Mouse (Mus musculus): ENCODE data around the gene Atp6v1e2. TPM values are rescaled to one million over a fixed set of nuclear protein-coding genes. Genes with fewer than 3 reads are reported as not detected.

Atp6v1e2 gene
- polyA plus RNA-seq, 1 experiment from 2014 or later = not detected

DNA sequence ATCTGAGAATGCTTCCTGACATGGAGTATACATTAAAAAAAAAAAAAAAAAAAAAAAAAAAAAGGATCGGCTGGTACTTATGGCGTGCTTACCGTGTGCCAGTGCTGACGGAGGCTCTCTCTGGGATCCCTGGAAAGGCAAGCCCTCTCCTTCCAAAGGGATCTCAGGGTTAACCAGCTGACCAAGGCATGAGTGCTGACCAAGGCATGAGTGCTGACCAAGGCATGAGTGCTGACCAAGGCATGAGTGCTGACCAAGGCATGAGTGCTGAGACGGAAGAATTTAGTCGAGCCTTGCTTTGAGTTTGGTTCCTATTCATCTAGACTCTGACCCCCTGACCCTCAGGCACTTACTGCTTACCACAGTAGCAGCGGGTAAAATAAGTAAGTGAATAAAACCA is 9.0 kb downstream of the Atp6v1e2 start:
- H3K4me1 ChIP-seq (ENCODE audit: control insufficient read depth, insufficient read depth, low read length) = 0 out of 2 replicates have a peak, but pooled peaks cover 9% of the 10 kb centered on the region
- H3K4me3 ChIP-seq (ENCODE audit: low read depth, low read length) = no peak overlapping the region
- H3K9ac ChIP-seq (ENCODE audit: low read depth, low read length) = no peak overlapping the region
- no peak for ATAC-seq (replicated peaks; ENCODE audit: insufficient number of reproducible peaks, low FRiP score, low TSS enrichment)
- 65% methylated on average over 7 of the region's 7 CpGs for WGBS (ENCODE audit: insufficient replicate concordance)
- no peaks in the 10 kb centered on the region for H3K9me3 ChIP-seq (replicated peaks; ENCODE audit: control insufficient read depth, low read length)
- peaks cover 7% of the 10 kb centered on the region for H3K27me3 ChIP-seq (ENCODE audit: control insufficient read depth, insufficient read depth, low read length)
- H3K4me2 ChIP-seq = no peak overlapping the region
- no peaks in the 10 kb centered on the region for H3K36me3 ChIP-seq (ENCODE audit: control insufficient read depth, insufficient read depth, low read length)
- no peak overlapping the region for H3K27ac ChIP-seq (ENCODE audit: low read depth, low read length)

DNA sequence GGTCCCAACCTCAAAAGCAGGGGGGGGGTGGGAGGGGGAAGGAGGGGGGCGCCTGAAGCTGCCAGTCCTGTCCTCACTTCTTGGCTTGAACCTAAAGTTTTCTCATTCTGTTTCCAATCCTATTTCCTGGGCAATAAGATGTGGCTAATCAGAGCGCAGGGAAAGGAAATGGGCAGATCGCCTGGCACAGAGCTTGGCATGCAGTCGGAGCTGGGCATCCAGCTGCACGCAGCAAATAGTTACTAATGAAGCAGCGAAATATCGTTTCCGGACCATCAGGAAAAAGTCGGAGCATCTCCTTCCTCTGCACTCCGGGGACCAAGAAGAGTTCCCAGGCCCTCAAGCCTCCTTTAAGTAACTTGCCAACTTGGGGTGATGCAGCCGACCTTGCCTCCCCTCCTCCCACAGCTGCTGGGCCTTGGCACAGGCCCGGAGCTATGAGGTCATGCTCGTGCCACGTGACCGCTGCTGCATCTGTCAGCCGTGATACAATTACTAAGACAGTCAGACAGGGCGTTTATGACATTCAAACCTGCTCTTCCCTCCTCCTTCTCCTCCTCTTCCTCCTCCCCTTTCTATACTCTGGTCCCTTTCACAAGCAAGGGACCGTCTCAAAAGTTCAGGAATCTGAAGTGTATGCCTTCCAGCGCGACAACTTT is 10.1 kb downstream of the Atp6v1e2 start:
- Histone ChIP-seq H3K27ac (ENCODE audit: low read depth, low read length) (no peak overlapping the region), H3K27me3 (ENCODE audit: control insufficient read depth, insufficient read depth, low read length) (peaks cover 10% of the 10 kb centered on the region), H3K36me3 (ENCODE audit: control insufficient read depth, insufficient read depth, low read length) (no peaks in the 10 kb centered on the region), H3K4me2 (peak overlapping the region; percentile 70), H3K9ac (ENCODE audit: low read depth, low read length) (peak overlapping the region; percentile 60), H3K9me3 (replicated peaks; ENCODE audit: control insufficient read depth, low read length) (no peaks in the 10 kb centered on the region), H3K4me3 (ENCODE audit: low read depth, low read length) (peak overlapping the region; percentile 39), H3K4me1 (ENCODE audit: control insufficient read depth, insufficient read depth, low read length) (0 out of 2 replicates have a peak, but pooled peaks cover 9% of the 10 kb centered on the region)
- peak; percentile 68; the same call in 1 of the 2 replicates for ATAC-seq (replicated peaks; ENCODE audit: insufficient number of reproducible peaks, low FRiP score, low TSS enrichment)
- 5% methylated on average over 20 of the region's 20 CpGs for WGBS (ENCODE audit: insufficient replicate concordance)

DNA sequence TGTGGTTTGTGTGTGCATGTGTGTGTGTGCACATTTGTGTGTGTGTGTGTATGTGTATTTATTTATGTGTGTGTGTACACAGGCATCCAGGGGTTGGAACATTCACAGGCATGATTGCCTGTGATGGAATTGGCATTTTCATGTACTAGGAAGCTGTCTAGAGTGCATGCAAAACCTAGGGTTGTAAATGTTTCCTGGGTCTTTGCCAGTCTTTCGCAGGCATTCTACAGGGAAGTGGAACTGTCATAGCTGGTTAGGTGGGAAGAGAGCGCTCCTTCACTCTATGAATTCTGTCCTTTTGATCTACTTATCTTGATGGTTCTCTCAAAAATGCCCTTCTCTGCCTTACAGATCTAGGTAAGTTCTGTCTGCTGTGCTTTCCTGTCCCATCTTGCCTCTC is 10.6 kb downstream of the Atp6v1e2 start:
- WGBS (ENCODE audit: insufficient replicate concordance) = 50% methylated on average over 2 of the region's 2 CpGs
- H3K4me1 ChIP-seq (ENCODE audit: control insufficient read depth, insufficient read depth, low read length) = 0 out of 2 replicates have a peak, but pooled peaks cover 9% of the 10 kb centered on the region
- no peak for ATAC-seq (replicated peaks; ENCODE audit: insufficient number of reproducible peaks, low FRiP score, low TSS enrichment)
- peak overlapping the region; percentile 70 for H3K4me2 ChIP-seq
- H3K27me3 ChIP-seq (ENCODE audit: control insufficient read depth, insufficient read depth, low read length) = peaks cover 11% of the 10 kb centered on the region
- H3K4me3 ChIP-seq (ENCODE audit: low read depth, low read length) = no peak overlapping the region
- no peak overlapping the region for H3K9ac ChIP-seq (ENCODE audit: low read depth, low read length)
- no peaks in the 10 kb centered on the region for H3K9me3 ChIP-seq (replicated peaks; ENCODE audit: control insufficient read depth, low read length)
- H3K27ac ChIP-seq (ENCODE audit: low read depth, low read length) = no peak overlapping the region
- H3K36me3 ChIP-seq (ENCODE audit: control insufficient read depth, insufficient read depth, low read length) = no peaks in the 10 kb centered on the region

DNA sequence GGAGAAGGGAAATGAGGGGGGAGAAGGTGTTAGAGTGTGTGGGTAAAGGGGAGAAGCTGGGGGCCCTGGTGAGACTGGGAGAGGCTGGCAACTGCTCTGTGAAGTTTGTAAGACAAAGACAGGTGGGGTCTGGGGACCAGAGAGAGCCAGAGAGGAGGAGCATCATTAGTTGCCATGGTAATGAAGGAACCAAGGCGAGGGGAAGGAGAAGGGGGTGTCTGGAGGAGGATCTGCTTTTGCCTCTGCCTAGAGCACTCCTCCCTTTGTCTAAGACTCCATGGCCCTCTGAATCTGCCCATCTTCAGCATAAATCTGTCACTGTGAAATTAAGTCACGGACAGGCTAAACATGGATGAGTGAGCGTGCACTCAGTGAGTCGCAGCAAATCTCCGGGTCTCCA is 14.8 kb downstream of the Atp6v1e2 start:
- no peaks in the 10 kb centered on the region for H3K9me3 ChIP-seq (replicated peaks; ENCODE audit: control insufficient read depth, low read length)
- WGBS (ENCODE audit: insufficient replicate concordance) = 51% methylated on average over 5 of the region's 5 CpGs
- H3K36me3 ChIP-seq (ENCODE audit: control insufficient read depth, insufficient read depth, low read length) = no peaks in the 10 kb centered on the region
- no peak overlapping the region for H3K27ac ChIP-seq (ENCODE audit: low read depth, low read length)
- no peak overlapping the region for H3K4me2 ChIP-seq
- no peak overlapping the region for H3K9ac ChIP-seq (ENCODE audit: low read depth, low read length)
- H3K4me3 ChIP-seq (ENCODE audit: low read depth, low read length) = no peak overlapping the region
- peaks cover 12% of the 10 kb centered on the region for H3K27me3 ChIP-seq (ENCODE audit: control insufficient read depth, insufficient read depth, low read length)
- ATAC-seq (replicated peaks; ENCODE audit: insufficient number of reproducible peaks, low FRiP score, low TSS enrichment) = no peak
- 0 out of 2 replicates have a peak, but pooled peaks cover 4% of the 10 kb centered on the region for H3K4me1 ChIP-seq (ENCODE audit: control insufficient read depth, insufficient read depth, low read length)

DNA sequence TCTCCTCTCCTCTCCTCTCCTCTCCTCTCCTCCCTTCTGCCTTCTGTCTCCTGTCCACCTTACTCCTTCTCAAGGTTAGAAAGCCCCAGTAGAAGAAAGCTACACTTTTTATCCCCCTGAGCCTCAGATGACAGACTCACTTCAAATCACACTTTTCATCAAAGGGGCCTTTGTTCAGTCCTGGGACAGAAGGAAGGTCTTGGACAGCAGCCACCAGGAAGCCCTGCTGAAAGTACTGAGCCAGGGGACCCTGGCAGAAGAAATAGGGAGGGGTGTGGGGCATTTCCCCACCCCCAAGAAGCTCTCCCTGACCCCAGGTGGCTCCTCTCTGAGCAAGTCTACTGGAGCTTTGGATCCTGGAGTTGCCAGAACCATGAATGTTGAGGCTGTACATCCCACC is 17.7 kb downstream of the Atp6v1e2 start:
- Histone ChIP-seq H3K27me3 (ENCODE audit: control insufficient read depth, insufficient read depth, low read length) (peaks cover 12% of the 10 kb centered on the region), H3K4me3 (ENCODE audit: low read depth, low read length) (no peak overlapping the region), H3K27ac (ENCODE audit: low read depth, low read length) (no peak overlapping the region), H3K9ac (ENCODE audit: low read depth, low read length) (no peak overlapping the region), H3K9me3 (replicated peaks; ENCODE audit: control insufficient read depth, low read length) (no peaks in the 10 kb centered on the region; the same call in 1 of the 2 replicates), H3K36me3 (ENCODE audit: control insufficient read depth, insufficient read depth, low read length) (no peaks in the 10 kb centered on the region), H3K4me2 (no peak overlapping the region), H3K4me1 (ENCODE audit: control insufficient read depth, insufficient read depth, low read length) (no peaks in the 10 kb centered on the region)
- ATAC-seq (replicated peaks; ENCODE audit: insufficient number of reproducible peaks, low FRiP score, low TSS enrichment) = no peak

DNA sequence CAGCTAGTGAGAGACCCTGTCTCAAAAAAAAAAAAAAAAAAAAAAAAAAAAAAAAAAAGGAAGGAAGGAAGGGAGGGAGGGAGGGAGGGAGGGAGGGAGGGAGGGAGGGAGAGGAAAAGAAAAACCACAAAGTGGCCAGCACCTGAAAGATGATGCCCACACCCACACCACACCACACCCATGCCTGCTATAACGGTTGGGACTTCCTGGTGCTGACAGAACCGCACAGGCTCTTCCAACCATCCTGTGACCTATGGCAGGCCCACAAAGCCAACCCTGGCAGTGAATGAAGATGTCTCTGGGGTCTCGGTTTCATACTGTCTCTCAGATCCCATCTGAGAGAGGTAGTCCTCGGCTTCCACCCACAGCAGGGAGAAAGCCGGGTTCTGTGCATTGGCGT is 18.3 kb downstream of the Atp6v1e2 start:
- no peak overlapping the region for H3K9ac ChIP-seq (ENCODE audit: low read depth, low read length)
- peaks cover 9% of the 10 kb centered on the region for H3K27me3 ChIP-seq (ENCODE audit: control insufficient read depth, insufficient read depth, low read length)
- no peak for ATAC-seq (replicated peaks; ENCODE audit: insufficient number of reproducible peaks, low FRiP score, low TSS enrichment)
- no peaks in the 10 kb centered on the region; the same call in 1 of the 2 replicates for H3K9me3 ChIP-seq (replicated peaks; ENCODE audit: control insufficient read depth, low read length)
- 80% methylated on average over 6 of the region's 6 CpGs for WGBS (ENCODE audit: insufficient replicate concordance)
- H3K4me1 ChIP-seq (ENCODE audit: control insufficient read depth, insufficient read depth, low read length) = no peaks in the 10 kb centered on the region
- no peaks in the 10 kb centered on the region for H3K36me3 ChIP-seq (ENCODE audit: control insufficient read depth, insufficient read depth, low read length)
- H3K27ac ChIP-seq (ENCODE audit: low read depth, low read length) = no peak overlapping the region
- no peak overlapping the region for H3K4me3 ChIP-seq (ENCODE audit: low read depth, low read length)
- no peak overlapping the region for H3K4me2 ChIP-seq

DNA sequence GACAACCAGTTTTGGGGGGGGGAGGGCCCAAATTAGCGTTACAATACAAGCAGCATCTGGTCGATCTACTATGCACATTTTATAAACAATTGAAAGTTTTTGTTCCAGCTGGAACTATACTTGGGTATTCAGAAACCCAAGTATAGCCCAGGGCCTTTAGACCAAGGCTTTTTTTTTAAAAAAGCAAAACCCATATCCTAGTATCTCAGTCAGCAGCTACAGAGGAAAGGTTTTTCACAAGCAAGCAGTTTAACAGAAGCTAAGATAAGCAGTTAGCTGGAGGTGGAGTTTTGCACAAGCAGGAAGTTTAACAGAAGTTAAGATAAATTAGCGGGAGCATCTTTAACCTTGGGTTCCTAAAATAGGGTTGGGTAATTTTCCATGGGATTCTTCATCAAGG is 20.9 kb downstream of the Atp6v1e2 start:
- Histone ChIP-seq H3K27ac (ENCODE audit: low read depth, low read length) (no peak overlapping the region), H3K9me3 (replicated peaks; ENCODE audit: control insufficient read depth, low read length) (no peaks in the 10 kb centered on the region; the same call in 1 of the 2 replicates), H3K36me3 (ENCODE audit: control insufficient read depth, insufficient read depth, low read length) (no peaks in the 10 kb centered on the region), H3K4me2 (no peak overlapping the region), H3K4me3 (ENCODE audit: low read depth, low read length) (no peak overlapping the region), H3K27me3 (ENCODE audit: control insufficient read depth, insufficient read depth, low read length) (no peaks in the 10 kb centered on the region), H3K9ac (ENCODE audit: low read depth, low read length) (no peak overlapping the region), H3K4me1 (ENCODE audit: control insufficient read depth, insufficient read depth, low read length) (0 out of 2 replicates have a peak, but pooled peaks cover 2% of the 10 kb centered on the region)
- ATAC-seq (replicated peaks; ENCODE audit: insufficient number of reproducible peaks, low FRiP score, low TSS enrichment) = no peak
- 83% methylated on average over 3 of the region's 3 CpGs for WGBS (ENCODE audit: insufficient replicate concordance)

DNA sequence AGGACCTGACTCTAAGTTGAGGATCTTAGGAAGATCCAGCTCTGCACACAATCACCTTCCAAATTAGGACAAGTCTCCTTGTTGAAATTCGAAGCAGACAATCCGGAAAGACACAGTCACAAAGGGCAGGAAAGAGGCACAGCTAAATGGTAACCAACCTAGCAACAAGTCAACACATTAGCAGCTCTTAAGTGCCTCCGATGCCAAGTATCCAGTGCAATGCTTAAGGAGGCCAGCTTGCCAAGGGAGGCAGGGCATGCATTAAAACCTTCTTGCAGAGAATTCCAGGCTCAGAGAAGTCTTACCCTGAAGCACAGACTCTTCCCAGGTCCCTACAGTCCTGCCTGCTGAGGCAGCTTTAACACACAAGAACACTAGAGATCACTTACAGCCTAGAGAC is 23.0 kb downstream of the Atp6v1e2 start:
- H3K4me1 ChIP-seq (ENCODE audit: control insufficient read depth, insufficient read depth, low read length) = 0 out of 2 replicates have a peak, but pooled peaks cover 2% of the 10 kb centered on the region
- H3K36me3 ChIP-seq (ENCODE audit: control insufficient read depth, insufficient read depth, low read length) = no peaks in the 10 kb centered on the region
- no peak overlapping the region for H3K27ac ChIP-seq (ENCODE audit: low read depth, low read length)
- no peak overlapping the region for H3K4me3 ChIP-seq (ENCODE audit: low read depth, low read length)
- WGBS (ENCODE audit: insufficient replicate concordance) = 62% methylated on average over 3 of the region's 3 CpGs
- no peaks in the 10 kb centered on the region for H3K27me3 ChIP-seq (ENCODE audit: control insufficient read depth, insufficient read depth, low read length)
- no peak for ATAC-seq (replicated peaks; ENCODE audit: insufficient number of reproducible peaks, low FRiP score, low TSS enrichment)
- H3K4me2 ChIP-seq = no peak overlapping the region
- H3K9me3 ChIP-seq (replicated peaks; ENCODE audit: control insufficient read depth, low read length) = no peaks in the 10 kb centered on the region; the same call in 1 of the 2 replicates
- H3K9ac ChIP-seq (ENCODE audit: low read depth, low read length) = no peak overlapping the region

DNA sequence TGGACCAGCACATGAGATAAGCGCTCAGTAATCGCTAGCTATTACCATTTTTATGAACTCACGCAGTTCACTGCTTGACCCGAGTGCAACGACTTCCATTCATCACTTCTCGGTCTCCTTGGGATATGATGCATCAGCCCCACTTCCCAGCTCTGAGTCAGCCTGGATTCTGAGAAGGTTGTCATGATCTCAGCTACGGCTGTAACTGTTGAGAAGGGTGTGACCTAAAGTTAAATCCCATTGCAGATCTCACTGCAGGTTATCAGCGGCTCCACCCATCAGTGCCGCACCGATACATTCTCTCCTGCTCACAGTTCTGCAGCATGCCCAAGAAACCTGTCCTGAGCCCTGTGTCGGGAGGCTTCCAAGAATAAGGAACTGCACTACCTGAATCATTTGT is 28.0 kb downstream of the Atp6v1e2 start:
- WGBS (ENCODE audit: insufficient replicate concordance) = 77% methylated on average over 11 of the region's 11 CpGs
- Histone ChIP-seq H3K27ac (ENCODE audit: low read depth, low read length) (no peak overlapping the region), H3K9ac (ENCODE audit: low read depth, low read length) (no peak overlapping the region), H3K9me3 (replicated peaks; ENCODE audit: control insufficient read depth, low read length) (no peaks in the 10 kb centered on the region), H3K27me3 (ENCODE audit: control insufficient read depth, insufficient read depth, low read length) (no peaks in the 10 kb centered on the region), H3K36me3 (ENCODE audit: control insufficient read depth, insufficient read depth, low read length) (no peaks in the 10 kb centered on the region), H3K4me3 (ENCODE audit: low read depth, low read length) (no peak overlapping the region), H3K4me2 (no peak overlapping the region), H3K4me1 (ENCODE audit: control insufficient read depth, insufficient read depth, low read length) (0 out of 2 replicates have a peak, but pooled peaks cover 2% of the 10 kb centered on the region)
- no peak for ATAC-seq (replicated peaks; ENCODE audit: insufficient number of reproducible peaks, low FRiP score, low TSS enrichment)

Measured in heart, embryonic 11.5 days (tissue).